Mouse (Mus musculus) embryonic facial prominence, embryonic 14.5 days (tissue): ENCODE measurements around the gene Dbnl. TPM values are rescaled to one million over a fixed set of nuclear protein-coding genes. Genes with fewer than 3 reads are reported as not detected.

Source experiments
- ATAC-seq: fragments of 200-750 bp; cut with Nextera tagmentation; 2 replicates; pipeline ENCODE4 v1.8.0; 2017; ENCODE audit warnings: low read depth, moderate number of reproducible peaks, moderate TSS enrichment
- DNase-seq: peaks from one replicate; pipeline ENCODE4 v3.0.0-alpha.2; 2015; ENCODE audit warnings: low spot score
- H3K27ac ChIP-seq: fragments of 300-500 bp; sonication (generic); replicated peaks from 2 replicates; pipeline ENCODE4 v1.5.1; 2014; ENCODE audit warnings: low read depth, mild to moderate bottlenecking, low read length, moderate library complexity
- H3K27me3 ChIP-seq: fragments of 300-500 bp; sonication (generic); replicated peaks from 2 replicates; pipeline ENCODE4 v1.6.1; 2014; ENCODE audit warnings: low read length; ENCODE audit not compliant: control insufficient read depth, insufficient read depth
- H3K36me3 ChIP-seq: fragments of 300-500 bp; sonication (generic); 2 replicates; pipeline ENCODE4 v1.6.1; 2014; ENCODE audit warnings: low read length, mixed read lengths; ENCODE audit not compliant: control insufficient read depth, insufficient read depth
- H3K4me1 ChIP-seq: fragments of 300-500 bp; sonication (generic); 2 replicates; pipeline ENCODE4 v1.6.1; 2014; ENCODE audit warnings: antibody characterized with exemption, low read length; ENCODE audit not compliant: control insufficient read depth, insufficient read depth
- H3K4me2 ChIP-seq: fragments of 300-500 bp; sonication (generic); 2 replicates; pipeline ENCODE4 v1.6.1; 2014; ENCODE audit warnings: low read depth, mild to moderate bottlenecking, low read length, moderate library complexity, mixed read lengths
- H3K4me3 ChIP-seq: fragments of 300-500 bp; sonication (generic); 2 replicates; pipeline ENCODE4 v1.5.1; 2014; ENCODE audit warnings: low read depth, mild to moderate bottlenecking, low read length
- H3K9ac ChIP-seq: fragments of 300-500 bp; sonication (generic); 2 replicates; pipeline ENCODE4 v1.6.1; 2014; ENCODE audit warnings: low read depth, mild to moderate bottlenecking, low read length, moderate library complexity, mixed read lengths
- H3K9me3 ChIP-seq: fragments of 300-500 bp; sonication (generic); 2 replicates; pipeline ENCODE4 v1.6.1; 2016; ENCODE audit warnings: low read length; ENCODE audit not compliant: control insufficient read depth
- WGBS: fragments of 180-500 bp; shearing (Covaris S2); extraction: QIAGEN DNeasy Blood & Tissue Kit; methylation state at CpG from one replicate; pipeline ENCODE4 v1.1.7; 2014; 5-methylcytosine and 5-hydroxymethylcytosine counted together
- polyA plus RNA-seq: library from polyadenylated mRNA; unstranded; fragments of >200 nt; fragmentation: Nextera tagmentation; extraction: Ambion mirVana; gene quantifications from 2 replicates; pipeline ENCODE4 v1.2.1, GENCODE M21; 2014

The Dbnl gene
- polyA plus RNA-seq, 1 experiment from 2014 or later = 82.5 TPM

GRCm38 (mm10) chr11:5761820-5762632 lies 26.3 kb upstream of the Dbnl start, which contains the start of gene Urgcp:
Gene Urgcp, minus strand, starts transcription at chr11:5762376.
- H3K4me2 ChIP-seq = peak within 1 kb of the TSS; percentile 79
- H3K4me3 ChIP-seq = peak within 1 kb of the TSS; percentile 82
- H3K9ac ChIP-seq = peak within 1 kb of the TSS; percentile 88
- under 1% methylated on average over 51 of the region's 68 CpGs for WGBS
- H3K27ac ChIP-seq = peak within 1 kb of the TSS; percentile 94
- no peaks in the 10 kb centered on the region for H3K36me3 ChIP-seq
- DNase-seq (peak; percentile 96), ATAC-seq (peak; percentile 98)
- H3K27me3 ChIP-seq = no peaks in the 10 kb centered on the region
- peaks cover 2% of the 10 kb centered on the region; the same call in 1 of the 2 replicates for H3K4me1 ChIP-seq
- no peaks in the 10 kb centered on the region for H3K9me3 ChIP-seq

- WGBS = 18% methylated on average over 6 of the region's 6 CpGs
- peak; percentile 12; the same call in 1 of the 2 replicates for ATAC-seq
- Histone ChIP-seq H3K9ac (peak overlapping the region; percentile 88), H3K4me3 (peak overlapping the region; percentile 82), H3K36me3 (no peaks in the 10 kb centered on the region), H3K4me2 (peak overlapping the region; percentile 79), H3K9me3 (no peaks in the 10 kb centered on the region), H3K27me3 (no peaks in the 10 kb centered on the region), H3K27ac (peak overlapping the region; percentile 94), H3K4me1 (peaks cover 2% of the 10 kb centered on the region; the same call in 1 of the 2 replicates)
- DNase-seq = no peak
These were observed 25.7 kb upstream of the Dbnl start for GRCm38 (mm10) chr11:5762633-5762982.

- H3K9me3 ChIP-seq = no peaks in the 10 kb centered on the region
- no peak overlapping the region for H3K4me3 ChIP-seq
- no peak overlapping the region for H3K9ac ChIP-seq
- H3K36me3 ChIP-seq = peaks cover 9% of the 10 kb centered on the region
- H3K27me3 ChIP-seq = no peaks in the 10 kb centered on the region
- DNase-seq (no peak), ATAC-seq (no peak)
- H3K27ac ChIP-seq = no peak overlapping the region
- no peak overlapping the region for H3K4me2 ChIP-seq
- 80% methylated on average over 6 of the region's 6 CpGs for WGBS
- H3K4me1 ChIP-seq = peaks cover 2% of the 10 kb centered on the region; the same call in 1 of the 2 replicates
These were observed 22.3 kb upstream of the Dbnl start for GRCm38 (mm10) chr11:5766019-5766418.

- Histone ChIP-seq H3K4me2 (no peak overlapping the region), H3K36me3 (no peaks in the 10 kb centered on the region)
These were observed 9.8 kb upstream of the Dbnl start for GRCm38 (mm10) chr11:5778481-5778880.

GRCm38 (mm10) chr11:5780035-5780499 lies 8.2 kb upstream of the Dbnl start:
- Histone ChIP-seq H3K9me3 (no peaks in the 10 kb centered on the region), H3K4me1 (no peaks in the 10 kb centered on the region), H3K36me3 (no peaks in the 10 kb centered on the region), H3K27ac (no peak overlapping the region), H3K27me3 (no peaks in the 10 kb centered on the region), H3K4me3 (no peak overlapping the region), H3K9ac (no peak overlapping the region), H3K4me2 (no peak overlapping the region)
- DNase-seq (no peak), ATAC-seq (no peak)
- 93% methylated on average over 6 of the region's 6 CpGs for WGBS

More at GRCm38 (mm10) chr11:5778481-5778880, 9.8 kb upstream of the Dbnl start:
- Histone ChIP-seq H3K9ac (no peak overlapping the region), H3K4me1 (no peaks in the 10 kb centered on the region), H3K4me3 (no peak overlapping the region), H3K27ac (no peak overlapping the region), H3K9me3 (no peaks in the 10 kb centered on the region), H3K27me3 (no peaks in the 10 kb centered on the region)
- DNase-seq (no peak), ATAC-seq (no peak)
- 62% methylated on average over 2 of the region's 2 CpGs for WGBS

- no peak overlapping the region for H3K4me2 ChIP-seq
- ATAC-seq (no peak), DNase-seq (no peak)
- H3K4me3 ChIP-seq = no peak overlapping the region
- H3K4me1 ChIP-seq = peaks cover 5% of the 10 kb centered on the region; the same call in 1 of the 2 replicates
- no peak overlapping the region for H3K9ac ChIP-seq
- H3K27ac ChIP-seq = no peak overlapping the region
- no peaks in the 10 kb centered on the region for H3K36me3 ChIP-seq
- H3K27me3 ChIP-seq = no peaks in the 10 kb centered on the region
- WGBS = 73% methylated on average over 8 of the region's 8 CpGs
- H3K9me3 ChIP-seq = no peaks in the 10 kb centered on the region
These were observed 5.9 kb upstream of the Dbnl start for GRCm38 (mm10) chr11:5782199-5782944.

GRCm38 (mm10) chr11:5785732-5786131 lies 2.6 kb upstream of the Dbnl start:
- H3K27ac ChIP-seq = no peak overlapping the region

GRCm38 (mm10) chr11:5787671-5788055 lies 625 bp upstream of the Dbnl start:
- peaks cover 21% of the 10 kb centered on the region for H3K4me1 ChIP-seq
- peak overlapping the region; percentile 88 for H3K4me3 ChIP-seq
- H3K27ac ChIP-seq = peak overlapping the region; percentile 94
- H3K9ac ChIP-seq = peak overlapping the region; percentile 85
- 36% methylated on average over 8 of the region's 8 CpGs for WGBS
- ATAC-seq (no peak), DNase-seq (no peak)
- H3K27me3 ChIP-seq = no peaks in the 10 kb centered on the region
- peaks cover 13% of the 10 kb centered on the region for H3K36me3 ChIP-seq
- no peaks in the 10 kb centered on the region for H3K9me3 ChIP-seq
- H3K4me2 ChIP-seq = peak overlapping the region; percentile 89

More at GRCm38 (mm10) chr11:5785732-5786131, 2.6 kb upstream of the Dbnl start:
- no peak overlapping the region for H3K4me2 ChIP-seq
- H3K4me1 ChIP-seq = peaks cover 21% of the 10 kb centered on the region
- H3K27me3 ChIP-seq = no peaks in the 10 kb centered on the region
- no peak overlapping the region for H3K4me3 ChIP-seq
- ATAC-seq (no peak), DNase-seq (no peak)
- no peak overlapping the region for H3K9ac ChIP-seq
- no peaks in the 10 kb centered on the region for H3K36me3 ChIP-seq
- no peaks in the 10 kb centered on the region for H3K9me3 ChIP-seq
